11 mouse cellular contexts compared by ENCODE assay signal in the genomic region with DNA sequence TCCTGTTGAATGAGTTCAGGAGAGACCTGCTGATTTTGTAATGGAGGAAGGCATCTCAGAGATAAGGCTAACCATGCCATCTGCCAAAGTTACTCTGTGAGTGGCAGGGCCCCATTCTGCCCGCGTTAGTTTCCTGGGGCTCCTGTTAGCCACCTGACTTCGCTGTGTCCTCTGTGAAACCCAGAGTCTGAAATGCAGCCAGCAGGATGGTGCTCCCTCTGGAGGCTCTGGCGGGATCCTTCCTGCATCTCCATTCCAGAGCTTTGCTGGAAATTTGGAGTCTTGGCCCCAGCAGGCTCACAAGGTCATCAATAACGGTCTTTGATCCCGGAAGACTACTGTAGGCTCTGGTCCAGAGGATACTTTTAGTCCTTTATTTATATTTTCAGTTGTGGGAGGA. TPM values are rescaled to one million over a fixed set of nuclear protein-coding genes. Genes with fewer than 3 reads are reported as not detected.
DNase-seq lines count a peak whose midpoint lies in the region; ATAC-seq and TF ChIP-seq lines count a peak whose summit lies in the region.
"Had no signal": no experiment of that assay in that cellular context is flagged by ENCODE, and none has a peak within 500 bp of the region (broad histone marks: within the 10 kb centered on the region; RNA-seq: fewer than 3 reads in every experiment).

No protein-coding gene starts in this region.

- H3K4me3 ChIP-seq in heart, embryonic 15.5 days = no peak overlapping the region
- no peak overlapping the region for H3K4me3 ChIP-seq in small intestine, adult 2 months (ENCODE audit: low read depth, low read length)
- H3K4me3 ChIP-seq: embryonic facial prominence, embryonic 15.5 days; neural tube, embryonic 13.5 days had no signal

- H3K27ac ChIP-seq in heart, embryonic 15.5 days = no peak overlapping the region
- H3K27ac ChIP-seq in small intestine, adult 2 months (ENCODE audit: insufficient read depth, low read depth, low read length) = peak overlapping the region; percentile 60; the same call in 1 of the 2 replicates
- H3K27ac ChIP-seq: embryonic facial prominence, embryonic 15.5 days; neural tube, embryonic 13.5 days had no signal

- intact Hi-C loops in gastrocnemius, postnatal 36 days (cut with DNase I) = no loop called here

- TF ChIP-seq POLR2A in small intestine, adult 2 months (IDR thresholded peaks at IDR 0.05; ENCODE audit: low read depth, low read length) = no peak

- peak overlapping the region; percentile 12; the same call in 1 of the 2 replicates for H3K4me2 ChIP-seq in heart, embryonic 15.5 days
- H3K4me2 ChIP-seq: embryonic facial prominence, embryonic 15.5 days; neural tube, embryonic 13.5 days had no signal

- WGBS in heart, embryonic 15.5 days = 26% methylated on average over 6 of the region's 6 CpGs
- WGBS in small intestine, adult 2 months = 8% methylated on average over 6 of the region's 6 CpGs

- H3K9ac ChIP-seq in heart, embryonic 15.5 days = no peak overlapping the region
- H3K9ac ChIP-seq: embryonic facial prominence, embryonic 15.5 days; neural tube, embryonic 13.5 days had no signal

- H3K9me3 ChIP-seq in heart, embryonic 15.5 days (replicated peaks) = no peaks in the 10 kb centered on the region
- H3K9me3 ChIP-seq: embryonic facial prominence, embryonic 15.5 days; neural tube, embryonic 13.5 days had no signal

- no peak for ATAC-seq in heart, embryonic 15.5 days (replicated peaks; ENCODE audit: insufficient number of reproducible peaks, insufficient read depth, low FRiP score, low read depth)

- peak; percentile 41 for DNase-seq in gastrocnemius, adult 18-20 months (ENCODE audit: low spot score)
- DNase-seq in gastrocnemius, postnatal 36 days = no peak
- DNase-seq in right cerebral cortex, adult 2 months (ENCODE audit: low spot score in 2 of 2) = peak; percentile 31 to 38
- DNase-seq in right cerebral cortex, postnatal 25 days = no peak
- no peak for DNase-seq in urinary bladder, adult 18-20 months (ENCODE audit: low spot score in 2 of 2)
- DNase-seq in ovary, adult 18-20 months (ENCODE audit: low spot score) = no peak

- peak; percentile 42; the same call in 1 of the 2 replicates for TF ChIP-seq CTCF in small intestine, adult 2 months (IDR thresholded peaks at IDR 0.05; ENCODE audit: extremely low read depth, insufficient read length, insufficient replicate concordance, low read depth, low read length)

- no peaks in the 10 kb centered on the region for H3K4me1 ChIP-seq in heart, embryonic 15.5 days (replicated peaks)
- peaks cover 38% of the 10 kb centered on the region for H3K4me1 ChIP-seq in small intestine, adult 2 months (ENCODE audit: control insufficient read depth, insufficient read depth, insufficient read length, low read length)
- H3K4me1 ChIP-seq: embryonic facial prominence, embryonic 15.5 days had no signal

- no peaks in the 10 kb centered on the region for H3K27me3 ChIP-seq in heart, embryonic 15.5 days
- H3K27me3 ChIP-seq in small intestine, adult 2 months (ENCODE audit: control insufficient read depth, insufficient read depth, low read length) = no peaks in the 10 kb centered on the region
- H3K27me3 ChIP-seq: embryonic facial prominence, embryonic 15.5 days; neural tube, embryonic 13.5 days had no signal

- 0 out of 2 replicates have a peak, but pooled peaks cover 5% of the 10 kb centered on the region for H3K36me3 ChIP-seq in heart, embryonic 15.5 days
- peaks cover 15% of the 10 kb centered on the region for H3K36me3 ChIP-seq in small intestine, adult 2 months (ENCODE audit: control insufficient read depth, insufficient read depth, low read length)
- H3K36me3 ChIP-seq: neural tube, embryonic 13.5 days had no signal

RNA-seq across cellular contexts. Expression of gene Tmco4, which starts 28.7 kb away (rescaled TPM):
- 10 to 100 TPM; 10.2 to 14.3 TPM for total RNA-seq in gastrocnemius, adult 18-20 months (2021)
- 1 to 10 TPM; 4.0 to 6.1 TPM for total RNA-seq in gastrocnemius, postnatal 36 days (2021)
- polyA plus RNA-seq in heart, embryonic 15.5 days (2015; fragmentation: Nextera tagmentation; extraction: Ambion mirVana) = 6.9 and 7.1 TPM in 2 replicates
- polyA plus RNA-seq in small intestine, adult 2 months (2012; rRNA removed) = 23.2 and 34.2 TPM in 2 replicates

RNA-seq across cellular contexts. Expression of gene Rnf186, which starts 34.5 kb away (rescaled TPM):
- total RNA-seq in gastrocnemius, adult 18-20 months (2021) = not detected
- not detected for total RNA-seq in gastrocnemius, postnatal 36 days (2021)
- polyA plus RNA-seq in heart, embryonic 15.5 days (2015; fragmentation: Nextera tagmentation; extraction: Ambion mirVana) = 0.13 and 0.29 TPM in 2 replicates
- 309 and 461 TPM in 2 replicates for polyA plus RNA-seq in small intestine, adult 2 months (2012; rRNA removed)
- total RNA-seq: left cerebral cortex, postnatal 14 days had no signal
- polyA plus RNA-seq: neural tube, embryonic 13.5 days had no signal

Comparison
In these comparisons a context has a peak if more than half of its experiments do, and no peak if none do; other contexts are left out.
1. DNase-seq: peak in gastrocnemius, adult 18-20 months (single experiment) and right cerebral cortex, adult 2 months (2 of 2); none in gastrocnemius, postnatal 36 days (0 of 2), right cerebral cortex, postnatal 25 days (single experiment), urinary bladder, adult 18-20 months (0 of 2) and ovary, adult 18-20 months (single experiment).